ENCODE assay signal across 9 mouse cellular contexts in genomic region chr2:76030080-76030479, GRCm38 (mm10). TPM values are rescaled to one million over a fixed set of nuclear protein-coding genes. Genes with fewer than 3 reads are reported as not detected.
DNase-seq lines count a peak whose midpoint lies in the region; ATAC-seq and TF ChIP-seq lines count a peak whose summit lies in the region.
"Had no signal": no experiment of that assay in that cellular context is flagged by ENCODE, and none has a peak within 500 bp of the region (broad histone marks: within the 10 kb centered on the region; RNA-seq: fewer than 3 reads in every experiment).

No protein-coding gene starts in this region.

- H3K27me3 ChIP-seq in kidney, postnatal 0 days (ENCODE audit: insufficient read depth, low read length), result no peaks in the 10 kb centered on the region
- H3K27me3 ChIP-seq in embryonic facial prominence, embryonic 15.5 days, result no peaks in the 10 kb centered on the region
- H3K27me3 ChIP-seq in midbrain, embryonic 12.5 days, result no peaks in the 10 kb centered on the region
- H3K27me3 ChIP-seq: CH12.LX had no signal

- no peak for TF ChIP-seq CTCF in kidney, postnatal 0 days (IDR thresholded peaks at IDR 0.05; ENCODE audit: low read depth)

- no peaks in the 10 kb centered on the region for H3K36me3 ChIP-seq in kidney, postnatal 0 days (ENCODE audit: insufficient read depth, low read length)
- no peaks in the 10 kb centered on the region for H3K36me3 ChIP-seq in embryonic facial prominence, embryonic 15.5 days
- H3K36me3 ChIP-seq in midbrain, embryonic 12.5 days, result no peaks in the 10 kb centered on the region

- no peak overlapping the region for H3K4me3 ChIP-seq in kidney, postnatal 0 days (replicated peaks; ENCODE audit: low read depth, low read length)
- peak overlapping the region; percentile 17 for H3K4me3 ChIP-seq in embryonic facial prominence, embryonic 15.5 days (replicated peaks)
- no peak overlapping the region for H3K4me3 ChIP-seq in midbrain, embryonic 12.5 days

- H3K4me1 ChIP-seq in kidney, postnatal 0 days (replicated peaks; ENCODE audit: insufficient read depth, low read length), result peaks cover 8% of the 10 kb centered on the region; the same call in 1 of the 2 replicates
- H3K4me1 ChIP-seq in embryonic facial prominence, embryonic 15.5 days, result peaks cover 19% of the 10 kb centered on the region
- peaks cover 22% of the 10 kb centered on the region for H3K4me1 ChIP-seq in midbrain, embryonic 12.5 days

- H3K9me3 ChIP-seq in kidney, postnatal 0 days (replicated peaks; ENCODE audit: low read length), result no peaks in the 10 kb centered on the region
- H3K9me3 ChIP-seq in embryonic facial prominence, embryonic 15.5 days (replicated peaks), result no peaks in the 10 kb centered on the region
- H3K9me3 ChIP-seq in midbrain, embryonic 12.5 days, result no peaks in the 10 kb centered on the region

- H3K4me2 ChIP-seq in kidney, postnatal 0 days (ENCODE audit: low read length), result peak overlapping the region; percentile 54
- H3K4me2 ChIP-seq in embryonic facial prominence, embryonic 15.5 days (replicated peaks), result peak overlapping the region; percentile 43
- peak overlapping the region; percentile 26 for H3K4me2 ChIP-seq in midbrain, embryonic 12.5 days (replicated peaks)

- H3K27ac ChIP-seq in kidney, postnatal 0 days, result no peak overlapping the region
- H3K27ac ChIP-seq in embryonic facial prominence, embryonic 15.5 days (replicated peaks), result no peak overlapping the region
- peak overlapping the region; percentile 92 for H3K27ac ChIP-seq in midbrain, embryonic 12.5 days (replicated peaks)

- H3K9ac ChIP-seq in kidney, postnatal 0 days (ENCODE audit: low read depth, low read length), result no peak overlapping the region
- H3K9ac ChIP-seq in embryonic facial prominence, embryonic 15.5 days, result no peak overlapping the region; the same call in 1 of the 2 replicates
- H3K9ac ChIP-seq in midbrain, embryonic 12.5 days (replicated peaks), result peak overlapping the region; percentile 7; the same call in 1 of the 2 replicates

- WGBS in kidney, postnatal 0 days, result 23% methylated on average over 8 of the region's 8 CpGs
- WGBS in embryonic facial prominence, embryonic 15.5 days, result 25% methylated on average over 8 of the region's 8 CpGs
- 17% methylated on average over 8 of the region's 8 CpGs for WGBS in midbrain, embryonic 12.5 days

- no peak for DNase-seq in kidney, postnatal 0 days (ENCODE audit: low spot score)
- no peak for DNase-seq in kidney, adult 11 months
- peak; percentile 75 to 93 for DNase-seq in layer of hippocampus, adult 18-20 months (ENCODE audit: low spot score in 2 of 2)
- no peak for DNase-seq in urinary bladder, adult 18-20 months (ENCODE audit: low spot score in 2 of 2)
- DNase-seq in B cell, adult 2 months, result no peak
- no peak for DNase-seq in lung, postnatal 4 days

- no peak for ATAC-seq in kidney, postnatal 0 days (replicated peaks; ENCODE audit: low FRiP score, low read depth)
- no peak; the same call in 1 of the 2 replicates for ATAC-seq in embryonic facial prominence, embryonic 15.5 days (ENCODE audit: insufficient number of reproducible peaks, low FRiP score, low TSS enrichment, low read depth)
- ATAC-seq in midbrain, embryonic 12.5 days (ENCODE audit: low FRiP score, low read depth), result peak; percentile 77

RNA-seq across cellular contexts. Expression of gene Ttc30a1, which starts 48.3 kb away (rescaled TPM):
- 6.7 and 7.0 TPM in 2 replicates for polyA plus RNA-seq in kidney, postnatal 0 days (2015; fragmentation: Nextera tagmentation; extraction: Ambion mirVana)
- polyA plus RNA-seq in embryonic facial prominence, embryonic 15.5 days (2015; fragmentation: Nextera tagmentation; extraction: Ambion mirVana), result 6.8 and 7.5 TPM in 2 replicates
- 1 to 10 TPM; 2.8 to 3.5 TPM for total RNA-seq in layer of hippocampus, adult 18-20 months (2021)
- polyA plus RNA-seq in midbrain, embryonic 12.5 days (2016; fragmentation: Nextera tagmentation; extraction: Ambion mirVana), result 9.1 and 9.3 TPM in 2 replicates
- total RNA-seq: CH12.LX had no signal

RNA-seq across cellular contexts. Expression of gene Ttc30a2, which starts 52.1 kb away (rescaled TPM):
- polyA plus RNA-seq in kidney, postnatal 0 days (2015; fragmentation: Nextera tagmentation; extraction: Ambion mirVana), result 0.18 and 0.51 TPM in 2 replicates
- 0.35 and 0.43 TPM in 2 replicates for polyA plus RNA-seq in embryonic facial prominence, embryonic 15.5 days (2015; fragmentation: Nextera tagmentation; extraction: Ambion mirVana)
- total RNA-seq in layer of hippocampus, adult 18-20 months (2021), result under 1 TPM in 1 of 2 experiments, not detected in 1; 0.35 TPM
- 0.63 and 0.70 TPM in 2 replicates for polyA plus RNA-seq in midbrain, embryonic 12.5 days (2016; fragmentation: Nextera tagmentation; extraction: Ambion mirVana)
- total RNA-seq: CH12.LX had no signal

Comparison
In these comparisons a context has a peak if more than half of its experiments do, and no peak if none do; other contexts are left out.
1. DNase-seq: peak in layer of hippocampus, adult 18-20 months (2 of 2); none in kidney, postnatal 0 days (single experiment), kidney, adult 11 months (single experiment), urinary bladder, adult 18-20 months (0 of 2), B cell, adult 2 months (0 of 2) and lung, postnatal 4 days (0 of 2).
2. Peak in every context shown above with its lines, with median percentiles within 50 percentile points of each other: H3K4me2 ChIP-seq.